Mouse (Mus musculus) limb, embryonic 12.5 days (tissue): Measurements from ENCODE around the gene Opa1. TPM values are rescaled to one million over a fixed set of nuclear protein-coding genes. Genes with fewer than 3 reads are reported as not detected.

Experiments used
- ATAC-seq: fragments of 200-750 bp; cut with Nextera tagmentation; 2 replicates; pipeline ENCODE4 v1.8.0; 2017; ENCODE audit warnings: low read depth, moderate TSS enrichment; ENCODE audit not compliant: insufficient number of reproducible peaks, insufficient read depth, low FRiP score, low TSS enrichment
- H3K27ac ChIP-seq: fragments of 300-500 bp; sonication (generic); 2 replicates; pipeline ENCODE4 v1.5.1; 2016; ENCODE audit warnings: mild to moderate bottlenecking, moderate library complexity
- H3K27me3 ChIP-seq: fragments of 300-500 bp; sonication (generic); 2 replicates; pipeline ENCODE4 v1.6.1; 2016; ENCODE audit warnings: mild to moderate bottlenecking, moderate library complexity
- H3K36me3 ChIP-seq: fragments of 300-500 bp; sonication (generic); 2 replicates; pipeline ENCODE4 v1.6.1; 2016; ENCODE audit warnings: mild to moderate bottlenecking, moderate library complexity
- H3K4me1 ChIP-seq: fragments of 300-500 bp; sonication (generic); replicated peaks from 2 replicates; pipeline ENCODE4 v1.6.1; 2016
- H3K4me2 ChIP-seq: fragments of 300-500 bp; sonication (generic); 2 replicates; pipeline ENCODE4 v1.6.1; 2016; ENCODE audit warnings: mild to moderate bottlenecking, moderate library complexity
- H3K4me3 ChIP-seq: fragments of 300-500 bp; sonication (generic); replicated peaks from 2 replicates; pipeline ENCODE4 v1.5.1; 2016; ENCODE audit warnings: mild to moderate bottlenecking
- H3K9ac ChIP-seq: fragments of 300-500 bp; sonication (generic); replicated peaks from 2 replicates; pipeline ENCODE4 v1.6.1; 2016; ENCODE audit warnings: mild to moderate bottlenecking, moderate library complexity
- H3K9me3 ChIP-seq: fragments of 300-500 bp; sonication (generic); 2 replicates; pipeline ENCODE4 v1.6.1; 2016; ENCODE audit warnings: mild to moderate bottlenecking, moderate library complexity
- WGBS: fragments of 180-500 bp; shearing (Covaris S2); methylation state at CpG from one replicate; pipeline ENCODE4 v1.1.7; 2016; 5-methylcytosine and 5-hydroxymethylcytosine counted together
- polyA plus RNA-seq: library from polyadenylated mRNA; unstranded; fragments of >200 nt; fragmentation: Nextera tagmentation; extraction: Ambion mirVana; gene quantifications from 2 replicates; pipeline ENCODE4 v1.2.1, GENCODE M21; 2016

Gene Opa1
- 36.7 and 40.0 TPM in 2 replicates for polyA plus RNA-seq

- H3K27me3 ChIP-seq: no peaks in the 10 kb centered on the region
- ATAC-seq: peak; percentile 98
These were observed at the start of gene Opa1 for GRCm38 (mm10) chr16:29579167-29579786. Gene Opa1 (plus strand): TSS chr16:29579334.

GRCm38 (mm10) chr16:29533641-29534040 lies 45.5 kb upstream of the Opa1 start:
- H3K9ac ChIP-seq: no peak overlapping the region
- H3K4me1 ChIP-seq: no peaks in the 10 kb centered on the region
- H3K36me3 ChIP-seq: no peaks in the 10 kb centered on the region
- no peak overlapping the region for H3K4me2 ChIP-seq
- WGBS: 70% methylated on average over 6 of the region's 6 CpGs
- no peak for ATAC-seq
- H3K27ac ChIP-seq: no peak overlapping the region
- H3K4me3 ChIP-seq: no peak overlapping the region
- H3K27me3 ChIP-seq: no peaks in the 10 kb centered on the region
- H3K9me3 ChIP-seq: no peaks in the 10 kb centered on the region

More at GRCm38 (mm10) chr16:29579167-29579786, at the start of gene Opa1:
- peak within 1 kb of the TSS; percentile 87 for H3K4me2 ChIP-seq
- H3K36me3 ChIP-seq: no peaks in the 10 kb centered on the region
- H3K9me3 ChIP-seq: no peaks in the 10 kb centered on the region
- WGBS: under 1% methylated on average over 39 of the region's 39 CpGs
- no peak within 1 kb of the TSS for H3K27ac ChIP-seq
- peaks cover 8% of the 10 kb centered on the region for H3K4me1 ChIP-seq
- peak within 1 kb of the TSS; percentile 89 for H3K9ac ChIP-seq
- peak within 1 kb of the TSS; percentile 91 for H3K4me3 ChIP-seq

- no peak overlapping the region for H3K4me3 ChIP-seq
- WGBS: 90% methylated on average over 4 of the region's 4 CpGs
- H3K27me3 ChIP-seq: no peaks in the 10 kb centered on the region
- ATAC-seq: no peak
- H3K36me3 ChIP-seq: no peaks in the 10 kb centered on the region
- H3K27ac ChIP-seq: no peak overlapping the region
- no peaks in the 10 kb centered on the region for H3K4me1 ChIP-seq
- no peak overlapping the region for H3K9ac ChIP-seq
- no peak overlapping the region for H3K4me2 ChIP-seq
- no peaks in the 10 kb centered on the region for H3K9me3 ChIP-seq
These were observed 43.3 kb upstream of the Opa1 start for GRCm38 (mm10) chr16:29535866-29536265.

- no peak for ATAC-seq
- Histone ChIP-seq H3K4me1 (no peaks in the 10 kb centered on the region), H3K4me3 (no peak overlapping the region), H3K4me2 (no peak overlapping the region), H3K9ac (no peak overlapping the region), H3K9me3 (no peaks in the 10 kb centered on the region), H3K36me3 (no peaks in the 10 kb centered on the region), H3K27ac (no peak overlapping the region), H3K27me3 (no peaks in the 10 kb centered on the region)
- WGBS: 82% methylated on average over 15 of the region's 15 CpGs
These were observed 42.5 kb upstream of the Opa1 start for GRCm38 (mm10) chr16:29536411-29537204.

DNA sequence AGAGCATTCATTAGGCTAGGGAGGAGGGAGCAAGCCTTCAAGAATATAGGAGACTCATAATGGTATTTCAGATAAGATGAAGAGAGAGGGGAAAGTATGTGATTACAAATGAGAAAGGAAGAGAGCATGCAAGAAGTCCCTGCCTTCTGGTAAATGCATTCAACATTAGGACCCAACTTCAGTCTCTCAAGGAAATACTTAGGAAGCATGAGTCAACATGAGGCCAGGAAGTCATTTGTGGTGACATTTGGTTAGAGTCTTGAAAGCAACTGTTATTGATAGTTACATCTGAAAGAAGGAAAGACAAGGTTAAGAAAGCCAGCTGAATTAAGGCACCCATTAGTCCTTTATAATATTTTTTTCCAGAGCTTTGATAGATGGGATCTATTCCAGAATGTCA lies 39.2 kb upstream of the Opa1 start:
- no peak for ATAC-seq
- no peak overlapping the region for H3K4me2 ChIP-seq
- H3K27me3 ChIP-seq: no peaks in the 10 kb centered on the region
- H3K9ac ChIP-seq: no peak overlapping the region
- H3K27ac ChIP-seq: no peak overlapping the region
- no peaks in the 10 kb centered on the region for H3K9me3 ChIP-seq
- H3K4me3 ChIP-seq: no peak overlapping the region
- no peaks in the 10 kb centered on the region for H3K36me3 ChIP-seq
- H3K4me1 ChIP-seq: no peaks in the 10 kb centered on the region

- no peaks in the 10 kb centered on the region for H3K27me3 ChIP-seq
- H3K36me3 ChIP-seq: no peaks in the 10 kb centered on the region
- H3K27ac ChIP-seq: no peak overlapping the region
- no peak overlapping the region for H3K9ac ChIP-seq
- H3K4me2 ChIP-seq: no peak overlapping the region
- 78% methylated on average over 11 of the region's 11 CpGs for WGBS
- ATAC-seq: no peak
- H3K4me3 ChIP-seq: no peak overlapping the region
- H3K4me1 ChIP-seq: no peaks in the 10 kb centered on the region
- H3K9me3 ChIP-seq: no peaks in the 10 kb centered on the region
These were observed 37.9 kb upstream of the Opa1 start for GRCm38 (mm10) chr16:29541261-29541683.

- no peaks in the 10 kb centered on the region for H3K27me3 ChIP-seq
- H3K4me2 ChIP-seq: no peak within 1 kb of the TSS
- 85% methylated on average over 11 of the region's 11 CpGs for WGBS
- no peaks in the 10 kb centered on the region for H3K36me3 ChIP-seq
- H3K27ac ChIP-seq: no peak within 1 kb of the TSS
- ATAC-seq: no peak
- H3K9ac ChIP-seq: no peak within 1 kb of the TSS
- H3K4me3 ChIP-seq: no peak within 1 kb of the TSS
- H3K4me1 ChIP-seq: no peaks in the 10 kb centered on the region
- no peaks in the 10 kb centered on the region for H3K9me3 ChIP-seq
These were observed 34.3 kb upstream of the Opa1 start, which contains the start of gene Atp13a4 for GRCm38 (mm10) chr16:29544829-29545228. Gene Atp13a4 (minus strand): TSS chr16:29544864.

DNA sequence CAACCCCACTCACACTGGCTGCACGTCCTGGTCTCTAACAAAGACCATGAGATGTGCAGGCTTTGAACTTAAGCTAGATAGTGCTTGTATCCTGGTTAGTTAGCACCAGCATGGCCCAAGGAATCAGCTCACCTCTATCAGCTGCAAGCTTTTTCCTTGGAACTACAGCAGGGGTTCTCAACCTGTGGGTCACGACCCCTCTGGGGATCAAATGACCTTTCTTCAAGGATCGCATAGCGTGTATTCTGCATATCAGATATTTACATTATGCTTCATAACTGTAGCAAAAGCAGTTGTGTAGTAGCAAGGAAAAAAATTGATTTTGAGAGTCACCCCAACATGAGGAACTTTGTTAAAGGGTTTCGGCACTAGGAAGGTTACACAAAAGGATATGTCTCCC lies 19.5 kb upstream of the Opa1 start:
- H3K9ac ChIP-seq: no peak overlapping the region
- no peaks in the 10 kb centered on the region for H3K9me3 ChIP-seq
- H3K27me3 ChIP-seq: no peaks in the 10 kb centered on the region
- H3K27ac ChIP-seq: no peak overlapping the region
- no peak overlapping the region for H3K4me3 ChIP-seq
- no peak for ATAC-seq
- no peaks in the 10 kb centered on the region for H3K36me3 ChIP-seq
- 83% methylated on average over 5 of the region's 5 CpGs for WGBS
- no peaks in the 10 kb centered on the region for H3K4me1 ChIP-seq
- no peak overlapping the region for H3K4me2 ChIP-seq

DNA sequence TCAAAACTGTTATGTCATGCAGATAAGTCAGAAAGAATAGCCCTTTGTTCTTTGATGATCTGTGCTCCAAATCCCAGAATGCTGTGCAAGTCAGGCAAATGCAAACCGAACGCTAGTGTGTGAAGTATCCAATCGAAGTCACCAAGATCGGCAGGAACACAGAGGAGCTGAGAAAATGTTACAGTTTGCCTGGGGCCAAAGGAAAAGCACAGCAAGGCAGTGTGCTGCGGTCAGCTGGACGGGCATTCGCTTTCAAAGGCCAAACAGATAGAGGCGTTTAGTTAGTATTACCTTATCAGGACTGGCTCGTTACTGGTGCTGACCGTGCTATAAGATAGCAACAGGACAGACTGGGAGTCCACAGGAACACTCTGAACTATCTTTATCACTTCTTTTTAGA lies 18.7 kb upstream of the Opa1 start:
- 52% methylated on average over 10 of the region's 10 CpGs for WGBS
- no peaks in the 10 kb centered on the region for H3K4me1 ChIP-seq
- no peak for ATAC-seq
- H3K27me3 ChIP-seq: no peaks in the 10 kb centered on the region
- no peak overlapping the region for H3K9ac ChIP-seq
- no peak overlapping the region for H3K4me3 ChIP-seq
- H3K27ac ChIP-seq: no peak overlapping the region
- no peaks in the 10 kb centered on the region for H3K36me3 ChIP-seq
- H3K9me3 ChIP-seq: no peaks in the 10 kb centered on the region
- no peak overlapping the region for H3K4me2 ChIP-seq

DNA sequence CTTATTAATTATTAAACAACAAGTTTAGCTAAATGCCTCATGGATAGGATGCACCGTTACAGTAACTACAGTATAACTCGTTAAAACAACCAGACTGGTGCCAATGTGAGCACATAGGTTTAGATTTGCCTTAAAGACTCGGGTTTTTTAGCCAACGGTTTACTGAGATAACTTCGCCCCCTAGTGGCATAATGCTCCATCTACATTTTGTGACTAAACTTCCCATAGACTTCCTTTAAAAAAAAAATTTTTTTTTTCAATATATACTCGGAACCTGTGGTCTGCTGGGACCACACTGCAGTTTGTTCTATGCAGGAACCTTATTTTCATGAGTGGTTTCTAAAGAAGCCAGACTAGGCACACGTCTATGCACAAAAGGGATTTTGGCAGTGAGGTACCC lies 18.3 kb upstream of the Opa1 start:
- Histone ChIP-seq H3K4me3 (no peak overlapping the region), H3K9ac (no peak overlapping the region), H3K27ac (no peak overlapping the region), H3K27me3 (no peaks in the 10 kb centered on the region), H3K4me2 (no peak overlapping the region), H3K4me1 (no peaks in the 10 kb centered on the region), H3K9me3 (no peaks in the 10 kb centered on the region), H3K36me3 (no peaks in the 10 kb centered on the region)
- WGBS: 9% methylated on average over 7 of the region's 7 CpGs
- ATAC-seq: no peak

DNA sequence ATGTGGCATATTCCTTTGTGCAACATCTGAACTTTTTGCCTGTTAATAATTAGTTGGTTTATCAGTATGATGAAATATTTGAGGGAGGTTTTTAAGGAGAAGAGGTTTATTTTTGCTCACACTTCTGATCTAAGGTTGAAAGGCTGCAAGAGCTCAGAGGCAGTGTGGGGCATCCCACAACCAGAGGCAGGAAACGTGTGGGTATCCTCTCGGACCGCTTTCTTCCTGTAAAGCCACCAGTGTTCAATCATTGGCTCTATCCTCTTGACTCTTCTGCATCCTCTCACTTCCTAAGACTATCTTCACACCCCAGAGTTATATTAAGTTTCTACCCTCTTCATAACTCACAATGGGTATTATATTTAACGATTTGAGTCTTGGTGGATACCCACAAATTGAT lies 5.1 kb upstream of the Opa1 start:
- H3K27ac ChIP-seq: no peak overlapping the region
- H3K4me2 ChIP-seq: no peak overlapping the region
- no peak overlapping the region for H3K4me3 ChIP-seq
- no peaks in the 10 kb centered on the region for H3K4me1 ChIP-seq
- H3K9me3 ChIP-seq: no peaks in the 10 kb centered on the region
- WGBS: 75% methylated on average over 4 of the region's 4 CpGs
- H3K36me3 ChIP-seq: no peaks in the 10 kb centered on the region
- H3K9ac ChIP-seq: no peak overlapping the region
- H3K27me3 ChIP-seq: no peaks in the 10 kb centered on the region
- ATAC-seq: no peak
